9 mouse cellular contexts compared by ENCODE assay signal in genomic region chr13:52253138-52253537, GRCm38 (mm10).
DNase-seq lines count a peak whose midpoint lies in the region; ATAC-seq lines count a peak whose summit lies in the region.
"Had no signal": no experiment of that assay in that cellular context is flagged by ENCODE, and none has a peak within 500 bp of the region (broad histone marks: within the 10 kb centered on the region; RNA-seq: fewer than 3 reads in every experiment).

No protein-coding gene starts in this region.

- no peaks in the 10 kb centered on the region for H3K36me3 ChIP-seq in embryonic facial prominence, embryonic 14.5 days (ENCODE audit: control insufficient read depth, insufficient read depth, low read length)
- H3K36me3 ChIP-seq: midbrain, embryonic 12.5 days had no signal

- no peak overlapping the region for H3K27ac ChIP-seq in embryonic facial prominence, embryonic 14.5 days (replicated peaks; ENCODE audit: low read depth, low read length)
- H3K27ac ChIP-seq: midbrain, embryonic 12.5 days had no signal

- no peaks in the 10 kb centered on the region; the same call in 1 of the 2 replicates for H3K27me3 ChIP-seq in embryonic facial prominence, embryonic 14.5 days (replicated peaks; ENCODE audit: control insufficient read depth, insufficient read depth, low read length)

- peak; percentile 17 for DNase-seq in gastrocnemius, adult 18-20 months (ENCODE audit: low spot score)
- no peak for DNase-seq in gastrocnemius, postnatal 14 days
- DNase-seq in A20 (ENCODE audit: low read depth, low spot score) (peak; percentile 66), adipocyte (ENCODE audit: low spot score) (peak; percentile 39)
- peak; percentile 57 for DNase-seq in embryonic facial prominence, embryonic 14.5 days (ENCODE audit: low spot score)
- peak; percentile 15 for DNase-seq in layer of hippocampus, adult 9-10 months (ENCODE audit: low spot score)
- DNase-seq in naive thymus-derived CD4-positive, alpha-beta T cell, adult 2 months (ENCODE audit: low read depth), result peak; percentile 71
- DNase-seq in ovary, postnatal 14 days (ENCODE audit: low spot score), result no peak

- 31% methylated on average over 8 of the region's 8 CpGs for WGBS in embryonic facial prominence, embryonic 14.5 days

- H3K4me1 ChIP-seq in embryonic facial prominence, embryonic 14.5 days (ENCODE audit: control insufficient read depth, insufficient read depth, low read length), result no peaks in the 10 kb centered on the region
- H3K4me1 ChIP-seq: midbrain, embryonic 12.5 days had no signal

- H3K9ac ChIP-seq in embryonic facial prominence, embryonic 14.5 days (ENCODE audit: low read depth, low read length), result no peak overlapping the region
- H3K9ac ChIP-seq: midbrain, embryonic 12.5 days had no signal

- no peak for ATAC-seq in embryonic facial prominence, embryonic 14.5 days (ENCODE audit: low read depth)

- H3K4me3 ChIP-seq in embryonic facial prominence, embryonic 14.5 days (ENCODE audit: low read depth, low read length), result no peak overlapping the region
- H3K4me3 ChIP-seq: midbrain, embryonic 12.5 days had no signal

- H3K9me3 ChIP-seq in embryonic facial prominence, embryonic 14.5 days (ENCODE audit: control insufficient read depth, low read length), result no peaks in the 10 kb centered on the region
- H3K9me3 ChIP-seq: midbrain, embryonic 12.5 days had no signal

- no peak overlapping the region for H3K4me2 ChIP-seq in embryonic facial prominence, embryonic 14.5 days (ENCODE audit: low read depth, low read length)
- H3K4me2 ChIP-seq: midbrain, embryonic 12.5 days had no signal

- intact Hi-C loops in gastrocnemius, postnatal 14 days (cut with DNase I; ENCODE audit: low total_unique reads), result loop anchor here (5.0 kb wide), 1 partner anchor 374 kb away; no protein-coding TSS in a partner anchor

Comparison
In these comparisons a context has a peak if more than half of its experiments do, and no peak if none do; other contexts are left out.
1. DNase-seq: peak in gastrocnemius, adult 18-20 months (single experiment), A20 (single experiment), adipocyte (single experiment), embryonic facial prominence, embryonic 14.5 days (single experiment), layer of hippocampus, adult 9-10 months (single experiment) and naive thymus-derived CD4-positive, alpha-beta T cell, adult 2 months (single experiment); none in gastrocnemius, postnatal 14 days (single experiment) and ovary, postnatal 14 days (single experiment).